Mouse (Mus musculus) heart, adult 8-10 months (tissue): ENCODE data around the gene Resp18. TPM values are rescaled to one million over a fixed set of nuclear protein-coding genes. Genes with fewer than 3 reads are reported as not detected.

Source experiments
- DNase-seq: peaks from one replicate; pipeline ENCODE4 v3.0.0; 2022; ENCODE audit warnings: low spot score
- total RNA-seq, 4 experiments: library from RNA; stranded (reverse); gene quantifications; 2 replicates each; pipeline ENCODE4 v1.2.4; 2022

Gene Resp18
- total RNA-seq, result not detected

DNA sequence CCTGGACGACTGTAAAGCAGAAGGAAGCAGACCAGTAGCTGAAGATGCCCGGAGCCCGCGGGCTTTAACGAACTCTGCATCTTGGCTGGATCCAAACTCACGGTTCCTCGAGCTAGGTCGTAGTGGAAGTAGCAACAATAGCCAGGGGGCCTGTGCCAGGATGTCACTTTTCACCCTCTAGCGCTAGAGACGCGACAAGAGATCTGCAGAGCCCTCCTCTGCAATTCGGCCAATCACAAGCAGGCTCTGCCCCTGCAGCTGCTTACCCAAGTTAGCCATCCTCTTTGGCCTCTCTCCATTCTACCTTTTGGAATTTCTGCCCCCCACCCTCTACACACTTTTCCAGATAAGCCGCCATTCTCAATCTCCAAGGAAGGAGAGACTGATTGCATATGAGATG, at the start of gene Resp18:
TSS of gene Resp18 (minus strand) at position 188 of the 400 bp plus-strand sequence.
- no peak for DNase-seq

DNA sequence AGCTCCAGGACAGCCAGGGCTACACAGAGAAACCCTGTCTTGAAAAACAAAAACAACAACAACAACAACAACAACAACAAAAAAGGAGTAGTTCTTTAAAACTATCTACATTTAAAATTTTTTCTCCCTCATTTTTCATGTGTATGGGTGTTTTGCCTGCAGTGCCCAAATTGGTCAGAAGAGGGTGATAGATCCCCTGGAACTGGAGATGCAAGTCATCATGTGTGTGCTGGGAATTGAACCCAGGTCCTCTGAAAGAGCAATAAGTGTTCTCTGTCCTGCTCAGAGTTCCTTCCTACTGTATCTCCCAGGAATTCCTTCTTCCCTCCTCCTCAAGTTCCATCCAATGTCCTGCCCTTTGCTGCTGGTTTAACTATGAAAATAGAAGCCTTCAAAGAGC, 49.2 kb upstream of the Resp18 start:
- no peak for DNase-seq

DNA sequence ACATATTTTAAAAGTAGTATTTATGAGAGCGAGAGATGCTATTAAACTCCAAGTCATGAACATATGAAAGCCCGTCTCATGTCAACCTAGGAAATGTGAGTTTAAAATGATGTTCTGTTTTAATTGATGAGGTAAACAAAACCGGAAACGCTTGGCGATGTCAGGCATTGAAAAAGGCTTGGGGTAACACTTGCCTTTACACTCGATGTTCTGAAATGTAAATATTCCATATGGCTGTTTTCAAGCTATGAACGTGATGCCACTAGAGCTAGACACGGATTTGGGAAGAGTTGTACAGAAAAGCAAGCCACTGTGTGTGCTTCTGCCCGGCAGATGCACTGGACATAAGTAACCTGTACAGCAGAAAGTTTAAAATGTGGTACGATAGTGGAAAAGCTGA, 41.0 kb upstream of the Resp18 start:
- DNase-seq, result no peak

DNA sequence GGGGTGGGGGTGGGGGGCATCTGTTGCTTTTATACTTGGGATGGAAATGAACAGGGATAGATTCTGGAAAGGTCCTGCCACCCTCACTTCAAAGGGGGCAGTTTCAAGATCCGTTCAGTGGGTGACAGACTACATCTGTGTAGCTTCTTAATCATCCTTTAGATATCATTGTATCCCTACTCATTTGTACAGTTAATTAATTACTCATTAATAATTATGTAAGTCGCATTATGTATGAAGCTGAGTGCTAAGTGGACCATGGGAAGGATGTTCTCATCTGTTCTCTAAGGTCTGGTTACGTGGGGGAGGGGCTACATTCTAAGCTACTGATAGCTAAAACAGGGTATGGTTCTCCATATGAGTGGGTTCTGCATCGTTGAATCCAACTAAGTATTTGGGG, 40.5 kb upstream of the Resp18 start:
- DNase-seq, result no peak

DNA sequence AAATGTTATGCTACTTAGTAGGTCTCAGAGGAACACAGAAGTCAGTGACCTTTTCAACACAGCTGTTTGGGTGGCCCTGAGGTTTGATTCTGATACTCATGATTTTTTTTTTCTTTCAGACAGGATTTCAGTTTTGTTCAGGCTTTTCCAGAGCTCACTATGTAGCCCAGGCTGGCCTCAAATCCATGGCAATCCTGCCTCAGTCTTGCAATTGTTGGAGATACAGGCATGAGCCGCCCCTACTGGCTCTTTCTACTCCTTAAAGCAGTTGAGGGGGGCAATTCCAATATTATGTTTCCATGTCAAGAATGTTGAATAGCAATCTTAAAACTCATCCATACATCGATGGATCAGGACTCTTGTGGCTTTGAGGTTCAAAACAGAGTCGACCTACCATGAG, 40.1 kb upstream of the Resp18 start:
- no peak for DNase-seq

DNA sequence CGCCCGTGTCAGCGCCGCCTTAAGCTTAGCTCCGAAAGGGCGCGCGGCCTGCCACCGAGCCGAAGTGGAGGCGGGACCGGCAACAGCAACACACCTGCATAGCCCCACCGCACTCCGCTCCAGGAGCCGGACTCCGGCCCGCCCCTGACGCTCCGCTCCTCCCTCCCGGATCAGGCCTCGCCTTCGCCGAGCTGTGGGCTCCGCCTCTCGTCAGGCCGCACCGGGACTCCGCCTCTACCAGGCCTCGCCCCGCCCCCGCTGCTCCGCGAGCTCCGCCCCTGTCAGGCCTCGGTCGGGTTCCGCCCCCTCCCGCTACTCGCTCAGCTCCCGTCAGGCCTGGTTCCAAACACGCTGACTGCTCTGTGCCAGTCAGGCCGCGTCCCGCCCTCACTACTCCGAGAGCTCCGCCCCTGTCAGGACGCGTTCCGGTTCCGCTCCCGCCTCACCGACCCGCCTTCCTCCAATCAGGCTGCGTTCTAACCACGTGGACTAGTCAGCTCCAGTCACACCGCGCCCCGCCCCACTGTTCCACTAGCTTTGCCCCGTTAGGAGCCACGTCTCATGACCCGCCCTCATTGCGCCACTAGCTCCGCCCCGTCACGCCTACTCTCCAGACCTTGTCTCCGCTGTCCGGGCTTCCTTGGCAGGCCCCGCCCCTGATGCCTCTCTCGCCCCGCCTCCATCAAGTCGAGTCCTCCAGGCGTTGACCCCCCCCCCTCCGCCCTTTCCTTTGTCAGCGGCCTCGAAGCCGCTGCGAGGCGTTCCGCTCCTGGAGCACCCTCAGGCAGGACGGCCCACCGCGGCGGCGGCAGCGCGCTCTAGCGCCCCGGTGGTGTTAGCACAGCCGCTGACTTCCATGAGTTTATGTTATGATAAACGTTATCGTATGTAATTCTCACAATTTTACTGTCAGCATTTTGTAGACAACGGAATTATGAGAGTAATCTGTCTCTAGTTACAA, 39.3 kb upstream of the Resp18 start, which contains the start of gene Dnpep:
TSS of gene Dnpep (minus strand) at position 750 of the 961 bp plus-strand sequence.
- DNase-seq, result peak; percentile 100

DNA sequence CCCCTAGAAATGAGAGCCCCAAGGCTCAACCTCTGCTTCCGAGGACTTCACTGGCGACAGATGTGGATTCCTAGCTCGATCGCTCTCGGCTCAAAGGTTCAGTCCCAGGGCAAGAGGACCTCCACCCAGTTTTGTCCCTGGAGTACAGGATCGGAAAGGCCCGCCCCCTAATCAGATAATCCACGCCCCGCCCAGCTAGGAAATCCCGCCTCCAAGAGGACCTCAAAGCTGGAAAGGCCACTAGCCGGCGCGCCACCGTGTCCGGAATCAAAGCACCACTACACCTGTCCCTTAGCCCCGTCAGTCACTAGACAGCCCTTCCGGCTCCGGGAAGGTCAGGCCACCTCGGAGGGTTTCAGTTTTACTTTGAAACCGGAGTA, 38.6 kb upstream of the Resp18 start:
- peak; percentile 92 for DNase-seq

DNA sequence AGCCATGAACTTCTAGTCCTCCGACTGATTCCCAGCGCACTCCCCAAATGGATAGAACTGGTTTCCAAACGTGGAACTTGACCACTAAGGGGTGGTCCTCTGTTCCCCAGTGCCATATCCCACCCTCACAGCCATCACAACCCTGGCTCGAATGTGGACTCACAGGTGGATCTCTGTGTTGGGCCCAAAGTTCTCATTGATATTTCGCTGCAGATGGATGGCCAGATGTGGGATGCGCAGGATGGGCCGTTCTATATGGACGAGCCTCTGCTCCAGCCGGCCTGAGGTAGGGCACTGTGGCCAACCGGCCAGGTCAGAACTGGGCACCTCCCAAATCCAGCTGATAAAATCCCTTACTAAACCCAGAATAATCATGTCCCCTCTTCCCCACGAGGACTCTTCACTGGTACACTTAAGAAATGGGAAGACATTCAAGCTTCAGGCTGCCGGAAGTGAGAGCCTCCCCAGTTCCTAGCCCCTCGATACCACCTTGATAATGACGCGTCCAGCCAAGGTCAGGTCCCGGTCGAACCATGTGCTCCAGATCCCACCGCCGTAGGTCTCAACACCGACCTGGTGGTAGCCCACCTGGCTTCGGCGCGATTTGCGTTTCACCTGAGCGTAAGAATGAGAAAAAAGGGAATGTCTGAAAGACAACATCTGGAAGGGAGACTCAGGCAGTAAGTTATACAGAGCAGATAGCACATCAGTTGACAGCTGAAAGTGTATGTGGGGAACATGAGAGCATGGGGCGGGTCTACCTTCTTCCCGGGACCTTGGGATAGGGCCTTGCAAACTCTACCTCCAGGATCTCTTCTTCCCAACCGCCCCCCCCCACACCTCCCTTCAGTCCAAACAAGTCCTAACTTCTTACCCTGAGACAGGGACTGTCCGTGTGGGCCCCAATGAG, 37.5 kb upstream of the Resp18 start:
- DNase-seq, result no peak

DNA sequence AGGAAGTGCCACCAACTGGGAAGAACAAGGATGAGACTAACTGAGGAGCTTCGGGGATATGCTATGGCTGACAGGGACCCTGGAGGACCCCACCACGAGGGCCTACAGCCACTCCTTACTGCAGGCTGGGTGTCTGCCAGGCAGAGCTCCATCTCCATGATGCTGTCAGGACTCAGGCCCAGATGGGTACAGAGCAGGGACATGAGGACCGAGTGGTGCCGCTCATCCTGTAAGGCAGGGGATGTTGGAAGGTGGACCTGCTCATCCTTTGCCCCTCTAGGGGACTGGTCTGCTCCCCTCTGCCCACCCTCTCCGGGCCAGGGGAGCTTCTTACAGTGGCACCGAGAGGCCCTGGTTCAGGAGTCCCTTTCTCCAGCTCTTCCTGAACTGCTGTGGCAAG, 36.8 kb upstream of the Resp18 start:
- DNase-seq, result no peak

DNA sequence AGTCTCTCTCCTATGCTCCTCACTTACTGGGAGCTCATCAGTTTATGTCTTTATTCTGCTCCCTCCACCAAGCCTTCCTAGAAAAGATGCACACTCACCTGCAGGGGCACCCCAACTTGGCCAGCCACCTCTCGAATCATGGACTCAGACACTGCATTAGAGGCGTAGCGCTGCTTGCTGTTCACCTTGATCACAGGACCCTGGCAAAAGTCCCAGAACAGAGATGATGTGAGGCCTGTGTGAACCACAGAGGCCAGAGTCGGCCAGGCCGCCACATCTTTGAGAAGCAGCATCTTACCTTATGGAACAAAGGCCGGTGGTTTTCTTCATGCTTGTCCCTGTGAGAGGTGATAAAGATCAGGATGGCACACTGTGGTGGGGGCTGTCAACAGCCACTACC, 33.5 kb upstream of the Resp18 start:
- DNase-seq, result no peak

DNA sequence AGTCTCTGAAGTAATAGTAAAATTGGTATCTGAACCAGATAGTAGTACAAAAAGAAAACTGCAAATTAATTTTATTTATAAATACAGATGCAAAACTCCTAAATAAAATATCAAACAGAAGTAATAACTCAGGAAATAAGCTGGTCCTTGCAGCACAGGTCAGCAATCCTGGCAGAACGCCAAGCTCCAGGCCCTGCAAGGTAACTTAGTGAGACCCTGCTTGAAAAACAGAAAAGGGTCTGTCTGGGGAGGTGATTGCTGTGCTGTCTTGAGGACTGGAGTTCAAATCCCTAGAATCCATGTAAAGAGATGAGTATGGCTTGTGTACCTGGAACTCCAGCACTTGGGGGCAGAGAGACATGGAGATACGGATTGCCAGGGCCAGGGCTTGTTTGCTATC, 26.4 kb upstream of the Resp18 start:
- DNase-seq, result no peak

DNA sequence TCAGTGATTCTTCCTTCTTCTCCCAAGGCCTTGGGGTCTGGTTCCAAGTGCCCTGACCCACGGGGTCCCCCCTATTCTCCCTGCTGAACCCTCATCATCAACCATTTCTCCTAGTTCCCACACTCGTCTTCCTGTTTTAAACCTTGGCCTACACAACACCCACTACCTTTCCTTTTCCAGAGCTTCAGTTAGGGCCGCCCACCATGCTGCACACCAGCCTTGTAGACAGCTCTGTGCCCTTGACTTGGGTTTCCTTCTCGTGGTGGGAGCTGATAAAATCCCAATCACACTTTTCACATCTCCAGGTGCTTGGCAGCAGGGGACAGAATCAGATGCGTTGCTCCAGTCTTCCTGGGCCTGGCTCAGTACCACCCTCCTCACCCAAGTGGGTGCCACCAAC, 16.1 kb upstream of the Resp18 start:
- DNase-seq, result no peak

DNA sequence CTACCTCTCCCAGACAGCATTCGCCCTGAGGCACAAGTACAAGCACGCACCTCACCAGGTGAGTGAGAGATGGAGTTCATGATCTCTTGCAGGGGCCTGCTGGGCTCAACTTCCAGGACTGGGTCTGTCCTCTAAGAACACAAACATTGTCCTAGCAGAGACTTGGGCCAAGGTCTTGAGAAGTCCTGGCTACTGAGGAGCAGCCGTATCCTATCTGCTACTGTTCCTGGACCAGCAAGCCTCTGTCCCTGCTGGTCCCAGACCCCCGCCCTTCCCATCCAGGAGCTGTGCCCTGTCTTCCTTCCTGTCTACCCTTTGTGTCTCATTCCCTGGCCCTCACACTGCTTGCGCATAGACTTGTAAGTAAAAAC, 15.1 kb upstream of the Resp18 start:
- no peak for DNase-seq

DNA sequence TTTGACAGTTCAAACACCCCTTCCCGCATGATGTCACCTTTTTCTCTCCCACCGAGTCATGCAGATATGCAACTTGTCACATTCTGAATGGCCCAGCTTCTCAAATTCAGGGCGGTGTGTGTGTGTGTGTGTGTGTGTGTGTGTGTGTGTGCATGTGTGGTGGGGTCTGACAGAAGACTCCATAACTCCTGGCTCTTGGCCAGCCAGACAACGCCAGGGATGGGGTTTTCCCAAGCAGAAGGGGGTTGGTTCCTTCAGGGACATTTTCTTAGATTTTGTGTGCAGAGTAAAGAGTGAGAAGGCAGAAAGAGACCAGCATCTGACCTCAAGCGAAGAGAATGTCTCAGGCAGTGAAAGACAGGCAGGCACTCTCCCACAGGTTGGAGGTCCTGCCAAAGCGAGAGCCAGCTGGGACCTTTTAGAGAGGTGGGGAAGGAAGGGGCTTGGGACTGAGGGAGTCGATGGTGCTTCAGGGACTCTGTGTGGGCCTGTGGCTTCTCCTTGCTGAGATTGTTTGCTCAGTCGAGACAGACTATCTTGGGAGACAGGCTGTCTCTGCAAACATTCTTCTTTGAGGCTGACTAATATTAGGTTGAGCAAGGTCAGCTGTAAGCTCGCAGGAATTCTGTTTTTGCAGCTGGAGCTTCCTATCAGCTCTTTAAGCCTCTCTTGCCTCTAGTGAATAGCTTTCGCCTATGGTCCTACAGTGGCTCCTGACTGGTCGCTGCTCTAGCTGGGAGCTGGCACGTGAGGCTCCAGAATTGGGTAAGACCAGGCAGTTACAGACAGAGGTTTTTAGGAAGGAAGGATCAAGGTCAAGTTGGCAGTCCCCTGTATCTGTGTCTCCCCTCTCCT, 14.5 kb upstream of the Resp18 start:
- DNase-seq, result peak; percentile 27

DNA sequence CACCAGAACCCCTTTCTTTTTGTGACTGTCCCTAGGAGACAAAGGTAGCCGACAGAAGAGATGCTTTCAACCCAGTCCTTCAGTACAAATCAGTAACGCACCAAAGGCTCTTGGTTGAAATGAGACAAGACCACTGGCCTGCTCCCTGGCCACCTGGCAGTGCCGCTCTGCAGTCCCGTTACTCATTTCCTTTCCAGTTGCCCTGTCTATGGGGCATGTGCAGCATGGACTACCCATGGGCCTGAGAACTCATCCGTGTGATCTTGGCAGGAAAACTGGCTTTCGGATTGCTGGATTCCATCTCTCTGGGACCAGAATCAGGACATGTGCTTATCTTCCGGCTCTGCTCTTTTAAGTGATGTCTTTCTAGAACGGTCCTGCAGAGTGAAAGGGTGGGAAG, 13.1 kb upstream of the Resp18 start:
- DNase-seq, result no peak

DNA sequence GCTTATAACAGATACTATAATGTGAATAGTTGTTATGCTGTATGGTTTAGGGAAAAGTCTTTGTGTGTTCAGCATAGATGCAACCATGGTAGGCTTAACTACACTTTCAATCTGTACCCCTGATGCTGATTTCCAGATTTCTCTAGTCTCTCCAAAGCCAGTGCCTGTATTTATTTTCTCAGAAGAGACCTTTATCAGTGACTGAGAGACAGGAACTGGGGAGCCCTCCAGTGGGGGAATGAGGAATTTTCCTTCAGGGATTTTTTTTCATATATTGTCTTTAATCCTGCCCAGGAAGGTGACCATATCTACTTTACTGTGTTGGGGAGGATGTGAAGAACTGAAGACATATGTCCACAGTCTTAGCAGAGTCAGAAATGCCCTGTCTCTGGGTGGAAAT, 12.4 kb upstream of the Resp18 start:
- DNase-seq, result peak; percentile 21

DNA sequence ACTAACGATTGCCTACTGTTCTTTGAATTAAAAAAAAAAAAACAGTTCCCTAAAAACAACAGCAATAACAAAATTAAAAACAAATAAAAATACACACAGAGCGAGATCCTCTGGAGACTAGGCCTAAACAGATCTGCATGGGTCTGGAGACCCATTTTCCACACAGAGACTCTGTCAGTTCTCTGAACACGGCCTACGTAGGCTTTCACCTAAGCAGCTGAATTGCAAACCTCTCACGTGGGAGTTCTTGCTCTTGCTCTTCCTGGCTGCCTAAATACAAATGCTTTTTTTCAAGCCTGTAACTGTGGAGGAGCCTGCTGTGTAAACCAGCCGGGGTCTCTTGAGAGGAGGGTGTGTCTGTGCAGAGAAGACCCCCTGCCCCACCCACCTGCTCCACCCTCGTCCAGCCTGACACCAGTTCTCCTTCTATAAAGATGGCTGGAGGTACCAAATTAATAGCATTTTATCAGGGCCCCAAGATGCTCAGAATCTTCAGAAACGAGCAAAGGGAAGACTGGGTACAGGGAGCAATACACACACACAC, 11.7 kb upstream of the Resp18 start:
- DNase-seq, result no peak

DNA sequence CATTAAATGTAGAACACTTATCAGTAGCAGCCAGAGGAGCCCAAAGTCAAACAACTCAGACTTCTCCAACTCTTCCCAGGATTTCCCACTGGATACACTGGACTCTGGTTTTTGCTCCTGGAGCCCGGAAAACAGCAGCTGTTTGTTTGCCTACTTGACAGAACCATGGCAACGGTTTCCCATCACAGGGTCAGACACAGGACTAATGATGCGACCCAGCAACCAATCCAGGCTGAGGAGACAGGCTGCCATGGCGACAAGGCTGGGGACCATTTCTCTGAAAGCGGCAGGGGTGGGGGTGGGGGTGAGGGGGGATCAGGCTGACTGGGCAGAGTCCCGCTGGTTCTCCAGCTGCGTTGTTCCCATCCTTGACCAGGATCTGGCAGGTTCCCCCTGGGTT, 11.2 kb upstream of the Resp18 start:
- peak; percentile 38 for DNase-seq

DNA sequence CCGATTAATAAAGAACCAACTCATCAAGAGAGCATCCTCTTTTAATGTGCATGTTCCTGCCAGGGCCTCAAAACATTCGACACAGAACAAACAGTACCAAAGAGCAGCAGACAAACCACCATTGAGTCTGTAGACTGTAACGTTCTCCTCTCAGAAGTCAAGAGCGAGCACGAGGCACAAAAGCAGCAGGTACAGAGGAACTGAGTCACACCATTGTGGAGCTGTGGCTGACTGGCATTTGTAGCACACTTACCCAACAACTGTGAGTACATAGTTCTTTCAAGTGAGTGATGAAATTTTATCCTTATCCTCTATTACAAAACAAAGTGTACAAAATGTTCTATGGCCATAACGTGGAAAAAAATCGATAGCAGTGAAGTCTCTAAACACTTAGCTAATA, 6.7 kb upstream of the Resp18 start:
- DNase-seq, result no peak

DNA sequence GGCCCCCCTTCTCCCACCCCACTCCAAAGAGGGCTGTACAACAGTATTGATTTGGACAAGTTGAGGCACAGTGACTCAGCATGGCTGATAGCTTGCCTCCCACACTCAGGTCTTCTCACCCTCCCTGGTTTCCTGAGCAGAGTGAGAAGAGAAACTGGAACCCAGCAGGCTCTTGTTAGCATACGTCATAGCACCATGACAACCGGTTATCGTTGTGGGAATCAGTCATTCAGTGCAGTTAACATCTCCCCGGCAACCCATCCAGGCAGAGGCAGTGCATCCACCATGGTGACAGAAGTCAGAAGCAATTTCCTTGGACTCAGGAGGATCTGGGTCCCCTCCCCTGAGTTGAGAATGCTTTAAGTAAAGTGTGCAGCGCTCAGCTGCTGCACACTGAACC, 4.8 kb upstream of the Resp18 start:
- no peak for DNase-seq
